Mouse (Mus musculus) limb, embryonic 11.5 days (tissue): Measurements from ENCODE around the gene Islr. TPM values are rescaled to one million over a fixed set of nuclear protein-coding genes. Genes with fewer than 3 reads are reported as not detected.

Experiments
- ATAC-seq: fragments of 200-750 bp; cut with Nextera tagmentation; 2 replicates; pipeline ENCODE4 v1.8.0; 2017; ENCODE audit warnings: low read depth; ENCODE audit not compliant: insufficient number of reproducible peaks, low FRiP score, low TSS enrichment
- DNase-seq: peaks from one replicate; pipeline ENCODE4 v3.0.0-alpha.2; 2015; ENCODE audit warnings: low spot score
- H3K27ac ChIP-seq: fragments of 300-500 bp; sonication (generic); replicated peaks from 2 replicates; pipeline ENCODE4 v1.5.1; 2014; ENCODE audit warnings: low read depth, mild to moderate bottlenecking, low read length
- H3K27me3 ChIP-seq: fragments of 300-500 bp; sonication (generic); 2 replicates; pipeline ENCODE4 v1.6.1; 2014; ENCODE audit warnings: mild to moderate bottlenecking, low read length, mixed read lengths; ENCODE audit not compliant: control insufficient read depth, insufficient read depth
- H3K36me3 ChIP-seq: fragments of 300-500 bp; sonication (generic); 2 replicates; pipeline ENCODE4 v1.6.1; 2014; ENCODE audit warnings: mild to moderate bottlenecking, low read length, moderate library complexity, mixed read lengths; ENCODE audit not compliant: control insufficient read depth, insufficient read depth
- H3K4me1 ChIP-seq: fragments of 300-500 bp; sonication (generic); 2 replicates; pipeline ENCODE4 v1.6.1; 2014; ENCODE audit warnings: low read length, mixed read lengths; ENCODE audit not compliant: control insufficient read depth, insufficient read depth
- H3K4me2 ChIP-seq: fragments of 300-500 bp; sonication (generic); 2 replicates; pipeline ENCODE4 v1.6.1; 2014; ENCODE audit warnings: low read depth, mild to moderate bottlenecking, moderate library complexity; ENCODE audit not compliant: severe bottlenecking
- H3K4me3 ChIP-seq: fragments of 300-500 bp; sonication (generic); 2 replicates; pipeline ENCODE4 v1.5.1; 2014; ENCODE audit warnings: low read depth, low read length
- H3K9ac ChIP-seq: fragments of 300-500 bp; sonication (generic); 2 replicates; pipeline ENCODE4 v1.6.1; 2014; ENCODE audit warnings: mild to moderate bottlenecking, low read length
- H3K9me3 ChIP-seq: fragments of 300-500 bp; sonication (generic); 2 replicates; pipeline ENCODE4 v1.6.1; 2016; ENCODE audit warnings: low read length; ENCODE audit not compliant: control insufficient read depth
- WGBS: fragments of 180-500 bp; shearing (Covaris S2); extraction: QIAGEN DNeasy Blood & Tissue Kit; methylation state at CpG from one replicate; pipeline ENCODE4 v1.1.7; 2014; 5-methylcytosine and 5-hydroxymethylcytosine counted together
- polyA plus RNA-seq: library from polyadenylated mRNA; unstranded; fragments of >200 nt; fragmentation: Nextera tagmentation; extraction: Ambion mirVana; gene quantifications from 2 replicates; pipeline ENCODE4 v1.2.1, GENCODE M21; 2014

Islr gene
- polyA plus RNA-seq, 1 experiment from 2014 or later = 37.6 TPM

DNA sequence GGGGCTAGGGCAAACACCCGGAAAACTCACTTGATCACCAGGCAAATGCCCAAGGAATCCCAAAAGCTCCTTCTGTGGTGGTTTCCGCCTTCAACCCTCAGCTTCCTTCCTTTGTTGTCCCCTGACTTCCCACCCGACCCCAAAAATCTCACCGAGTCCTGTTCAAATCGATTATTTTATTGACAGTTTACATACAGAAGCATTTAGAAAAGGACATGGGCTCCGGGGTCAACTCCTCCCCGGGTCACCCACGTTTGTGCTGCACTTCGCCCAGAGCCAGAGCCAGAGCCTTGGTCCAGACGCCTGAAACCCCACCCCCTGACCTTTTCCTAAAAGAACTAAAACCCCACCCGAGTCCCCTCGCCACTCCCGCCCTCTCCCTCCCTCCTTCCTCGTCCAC, 8.0 kb downstream of the Islr start:
- Histone ChIP-seq H3K4me2 (peak overlapping the region; percentile 37; the same call in 1 of the 2 replicates), H3K27me3 (peaks cover 63% of the 10 kb centered on the region), H3K36me3 (no peaks in the 10 kb centered on the region), H3K4me1 (peaks cover 37% of the 10 kb centered on the region), H3K4me3 (peak overlapping the region; percentile 12; the same call in 1 of the 2 replicates), H3K27ac (no peak overlapping the region), H3K9me3 (no peaks in the 10 kb centered on the region), H3K9ac (no peak overlapping the region)
- DNase-seq (no peak), ATAC-seq (no peak)
- 5% methylated on average over 14 of the region's 14 CpGs for WGBS

DNA sequence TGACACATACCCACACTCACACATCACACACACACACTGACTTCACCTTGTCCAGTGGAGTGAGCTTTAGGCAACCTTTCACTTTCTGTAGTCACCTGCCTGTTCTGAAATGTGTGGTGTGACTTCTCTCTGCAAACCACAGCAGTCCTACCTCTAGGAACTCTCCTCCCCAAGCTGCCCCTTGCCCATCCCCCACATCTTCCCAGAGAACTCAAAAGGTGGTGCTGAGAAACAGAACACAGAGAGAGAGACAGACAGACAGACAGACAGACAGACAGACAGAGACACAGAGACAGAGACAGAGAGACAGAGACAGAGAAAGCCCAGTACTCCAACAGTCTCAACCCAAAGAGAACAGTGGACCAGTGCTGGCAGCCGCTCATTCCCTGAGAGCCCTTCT, 8.4 kb downstream of the Islr start:
- WGBS = 4% methylated on average over 1 of the region's 1 CpGs
- Histone ChIP-seq H3K4me3 (no peak overlapping the region), H3K4me1 (peaks cover 36% of the 10 kb centered on the region)

DNA sequence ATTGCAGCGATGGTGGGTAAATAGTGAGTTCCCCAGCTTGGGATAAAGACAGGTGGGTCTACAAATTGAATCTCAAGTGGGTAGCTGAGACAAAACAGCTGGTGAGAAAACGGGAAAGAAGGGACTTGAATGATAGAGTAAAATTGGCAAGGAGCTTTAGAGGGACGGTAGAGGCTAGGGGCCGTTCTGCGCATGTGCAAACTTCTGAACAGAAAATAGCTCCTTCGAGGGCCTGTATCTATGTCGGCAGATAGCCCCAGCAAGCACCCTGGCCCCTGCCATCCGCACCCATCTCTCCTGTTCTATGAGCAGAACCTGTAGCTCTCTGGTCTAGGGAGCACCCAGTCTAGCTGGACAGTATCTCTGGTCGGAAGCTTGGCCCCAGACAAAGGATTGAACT, 9.9 kb downstream of the Islr start:
- no peaks in the 10 kb centered on the region for H3K36me3 ChIP-seq
- H3K27me3 ChIP-seq = peaks cover 44% of the 10 kb centered on the region
- no peak overlapping the region for H3K27ac ChIP-seq
- no peak overlapping the region for H3K4me3 ChIP-seq
- H3K9ac ChIP-seq = no peak overlapping the region
- no peaks in the 10 kb centered on the region for H3K9me3 ChIP-seq
- 63% methylated on average over 9 of the region's 9 CpGs for WGBS
- ATAC-seq (no peak), DNase-seq (no peak)
- H3K4me2 ChIP-seq = no peak overlapping the region
- H3K4me1 ChIP-seq = peaks cover 31% of the 10 kb centered on the region

More for the DNA sequence above, 8.4 kb downstream of the Islr start:
- ATAC-seq (no peak), DNase-seq (no peak)
- Histone ChIP-seq H3K9me3 (no peaks in the 10 kb centered on the region), H3K27ac (no peak overlapping the region), H3K9ac (no peak overlapping the region), H3K27me3 (peaks cover 59% of the 10 kb centered on the region), H3K4me2 (no peak overlapping the region), H3K36me3 (no peaks in the 10 kb centered on the region)

DNA sequence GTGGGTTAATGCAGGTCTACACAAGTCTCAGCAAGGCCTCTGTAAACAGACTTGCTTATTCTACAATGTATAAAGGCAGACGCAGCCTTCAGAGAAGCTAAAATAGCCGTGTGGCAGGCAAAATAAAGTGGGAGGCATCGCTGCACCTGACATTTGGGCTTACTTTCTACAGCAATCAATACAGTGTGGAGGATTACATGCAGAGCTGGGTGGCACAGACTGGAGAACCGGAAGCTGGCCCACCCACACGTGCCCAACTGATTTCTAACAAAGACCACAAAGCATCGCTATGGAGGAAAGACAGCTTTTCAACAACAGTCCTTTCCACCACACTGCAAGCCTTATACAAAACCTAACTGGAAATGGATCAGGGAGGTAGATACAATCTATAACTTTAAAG, 19.6 kb downstream of the Islr start:
- ATAC-seq = no peak
- no peak overlapping the region for H3K27ac ChIP-seq
- H3K9me3 ChIP-seq = no peaks in the 10 kb centered on the region
- H3K36me3 ChIP-seq = no peaks in the 10 kb centered on the region
- H3K27me3 ChIP-seq = no peaks in the 10 kb centered on the region
- H3K4me2 ChIP-seq = no peak overlapping the region
- WGBS = 84% methylated on average over 6 of the region's 6 CpGs
- DNase-seq = no peak
- no peak overlapping the region for H3K9ac ChIP-seq
- no peak overlapping the region for H3K4me3 ChIP-seq
- no peaks in the 10 kb centered on the region for H3K4me1 ChIP-seq

DNA sequence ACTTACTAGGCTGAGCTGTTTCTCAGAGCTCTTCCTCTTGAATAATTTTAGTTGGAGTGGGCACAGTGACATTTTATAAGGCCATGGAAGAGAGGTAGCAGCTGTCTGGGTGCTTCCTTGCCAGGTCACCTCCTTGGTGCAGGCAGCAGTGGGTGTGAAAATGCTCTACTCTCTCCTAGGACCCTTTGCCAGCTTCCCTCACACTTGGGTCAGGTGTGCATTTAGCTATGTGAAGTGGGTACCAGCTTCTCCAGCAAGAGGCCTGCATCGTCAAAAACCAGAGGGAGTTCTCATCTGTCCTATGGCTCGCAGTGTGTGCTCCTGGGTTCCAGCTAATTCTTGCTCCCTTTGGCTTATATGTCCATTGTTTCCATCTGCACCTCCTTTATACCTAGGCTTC, 24.7 kb downstream of the Islr start:
- Histone ChIP-seq H3K27me3 (no peaks in the 10 kb centered on the region), H3K4me2 (no peak overlapping the region), H3K36me3 (no peaks in the 10 kb centered on the region), H3K27ac (no peak overlapping the region), H3K9ac (no peak overlapping the region), H3K9me3 (no peaks in the 10 kb centered on the region), H3K4me1 (peaks cover 13% of the 10 kb centered on the region; the same call in 1 of the 2 replicates), H3K4me3 (no peak overlapping the region)
- DNase-seq = no peak
- 86% methylated on average over 2 of the region's 2 CpGs for WGBS
- no peak for ATAC-seq

DNA sequence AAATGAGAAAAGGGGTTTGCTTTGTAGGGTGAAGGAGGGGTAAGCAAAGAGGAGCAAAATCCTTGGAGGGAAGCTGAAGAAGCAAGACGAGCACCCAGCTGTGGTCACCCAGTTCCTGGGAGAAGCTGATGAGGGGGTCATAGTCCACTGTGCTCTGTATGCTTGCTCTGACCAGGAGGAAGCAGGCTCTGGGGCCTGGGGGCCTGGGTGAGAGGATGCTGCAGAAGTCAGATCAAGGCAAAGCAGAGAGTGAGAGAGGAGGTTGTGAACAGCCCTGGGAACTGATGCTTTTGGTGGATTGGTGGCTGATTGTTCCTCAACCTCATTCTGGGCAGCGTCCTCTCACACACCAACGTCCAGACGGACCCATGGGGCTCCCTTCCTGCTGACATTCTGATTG, 26.9 kb downstream of the Islr start:
- Histone ChIP-seq H3K27ac (no peak overlapping the region), H3K4me1 (peaks cover 13% of the 10 kb centered on the region; the same call in 1 of the 2 replicates), H3K36me3 (no peaks in the 10 kb centered on the region), H3K27me3 (no peaks in the 10 kb centered on the region), H3K4me2 (no peak overlapping the region), H3K4me3 (no peak overlapping the region), H3K9ac (no peak overlapping the region), H3K9me3 (no peaks in the 10 kb centered on the region)
- WGBS = 64% methylated on average over 4 of the region's 4 CpGs
- no peak for DNase-seq
- ATAC-seq = no peak

DNA sequence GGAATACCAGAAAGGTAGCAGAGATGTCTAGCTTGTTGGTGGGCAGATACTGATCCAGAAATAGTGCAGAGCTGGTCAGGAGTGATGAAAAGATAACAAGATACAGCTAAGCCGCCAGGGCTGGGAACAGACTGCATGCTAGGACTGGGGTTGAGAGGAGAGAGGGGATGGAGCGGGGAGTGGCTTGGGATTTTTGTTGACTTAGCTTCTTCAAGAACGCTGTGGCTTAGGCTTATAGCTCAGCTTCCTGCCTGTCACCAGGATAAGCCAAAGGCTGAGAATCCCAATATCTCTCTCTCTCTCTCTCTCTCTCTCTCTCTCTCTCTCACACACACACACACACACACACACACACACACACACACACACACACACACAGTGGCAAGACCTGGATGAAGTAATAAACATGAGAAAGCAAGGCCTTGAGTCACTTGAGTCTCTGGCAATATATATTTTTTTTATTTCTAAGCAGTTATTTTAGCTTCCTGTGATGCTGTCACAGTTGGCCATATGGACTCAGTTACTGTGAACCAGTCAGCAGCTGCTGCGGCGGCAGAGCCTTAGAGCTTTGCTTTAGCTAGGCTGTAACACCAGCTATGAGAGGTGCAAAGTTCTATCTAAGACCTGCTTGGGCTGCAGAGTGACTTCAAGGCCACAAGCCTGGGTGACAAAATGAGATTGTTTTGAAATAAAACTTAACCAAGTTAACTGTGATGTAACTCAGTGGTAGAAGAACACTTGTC, 28.2 kb downstream of the Islr start:
- H3K9ac ChIP-seq = no peak overlapping the region
- H3K4me1 ChIP-seq = peaks cover 13% of the 10 kb centered on the region; the same call in 1 of the 2 replicates
- 33% methylated on average over 5 of the region's 5 CpGs for WGBS
- H3K4me2 ChIP-seq = no peak overlapping the region
- ATAC-seq (no peak), DNase-seq (peak; percentile 51)
- no peaks in the 10 kb centered on the region for H3K27me3 ChIP-seq
- no peak overlapping the region for H3K27ac ChIP-seq
- no peaks in the 10 kb centered on the region for H3K9me3 ChIP-seq
- H3K4me3 ChIP-seq = no peak overlapping the region
- H3K36me3 ChIP-seq = no peaks in the 10 kb centered on the region

DNA sequence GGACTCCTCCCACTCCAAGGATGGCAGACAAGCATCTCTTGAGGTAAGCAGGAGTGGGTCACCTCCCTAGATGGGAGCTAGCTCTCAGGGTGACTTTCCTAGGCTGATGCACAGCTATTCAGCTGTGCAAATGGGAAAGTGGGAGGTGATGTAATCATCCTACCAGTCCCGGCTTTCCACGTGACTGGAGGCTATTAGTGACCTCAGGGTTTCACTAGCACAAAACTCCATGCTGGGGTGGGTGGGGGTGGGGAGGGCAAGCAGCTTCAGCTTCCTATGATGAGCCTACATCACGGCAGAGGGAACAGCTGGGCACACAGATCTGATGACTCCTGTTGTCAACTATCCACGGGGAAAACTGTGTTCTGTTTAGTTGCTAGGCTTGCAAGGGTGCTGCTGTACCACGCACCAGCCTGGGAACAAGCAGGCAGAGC, 29.3 kb downstream of the Islr start:
- Histone ChIP-seq H3K36me3 (no peaks in the 10 kb centered on the region), H3K27me3 (no peaks in the 10 kb centered on the region), H3K9me3 (no peaks in the 10 kb centered on the region), H3K4me1 (peaks cover 13% of the 10 kb centered on the region; the same call in 1 of the 2 replicates), H3K4me2 (no peak overlapping the region), H3K9ac (no peak overlapping the region), H3K27ac (no peak overlapping the region), H3K4me3 (no peak overlapping the region)
- WGBS = 37% methylated on average over 5 of the region's 5 CpGs
- no peak for DNase-seq
- ATAC-seq = no peak
